Mouse (Mus musculus) heart, embryonic 11.5 days (tissue): ENCODE results near the gene Rab11a. TPM values are rescaled to one million over a fixed set of nuclear protein-coding genes. Genes with fewer than 3 reads are reported as not detected.

ENCODE experiments used
- ATAC-seq: fragments of 200-750 bp; cut with Nextera tagmentation; replicated peaks from 2 replicates; pipeline ENCODE4 v1.8.0; 2017; ENCODE audit warnings: moderate library complexity; ENCODE audit not compliant: insufficient number of reproducible peaks, low FRiP score, low TSS enrichment
- H3K27ac ChIP-seq: fragments of 300-500 bp; sonication (generic); 2 replicates; pipeline ENCODE4 v1.5.1; 2014; ENCODE audit warnings: mild to moderate bottlenecking, low read depth, low read length
- H3K27me3 ChIP-seq: fragments of 300-500 bp; sonication (generic); 2 replicates; pipeline ENCODE4 v1.6.1; 2014; ENCODE audit warnings: mild to moderate bottlenecking, low read length, mixed read lengths; ENCODE audit not compliant: control insufficient read depth, insufficient read depth
- H3K36me3 ChIP-seq: fragments of 300-500 bp; sonication (generic); 2 replicates; pipeline ENCODE4 v1.6.1; 2014; ENCODE audit warnings: mild to moderate bottlenecking, low read length, moderate library complexity, mixed read lengths; ENCODE audit not compliant: control insufficient read depth, insufficient read depth
- H3K4me1 ChIP-seq: fragments of 300-500 bp; sonication (generic); 2 replicates; pipeline ENCODE4 v1.6.1; 2014; ENCODE audit warnings: low read length; ENCODE audit not compliant: control insufficient read depth, insufficient read depth
- H3K4me2 ChIP-seq: fragments of 300-500 bp; sonication (generic); 2 replicates; pipeline ENCODE4 v1.6.1; 2014; ENCODE audit warnings: mild to moderate bottlenecking, moderate library complexity
- H3K4me3 ChIP-seq: fragments of 300-500 bp; sonication (generic); 2 replicates; pipeline ENCODE4 v1.5.1; 2014; ENCODE audit warnings: low read depth, low read length
- H3K9ac ChIP-seq: fragments of 300-500 bp; sonication (generic); 2 replicates; pipeline ENCODE4 v1.6.1; 2014; ENCODE audit warnings: mild to moderate bottlenecking, low read depth, low read length, moderate library complexity
- H3K9me3 ChIP-seq: fragments of 300-500 bp; sonication (generic); replicated peaks from 2 replicates; pipeline ENCODE4 v1.6.1; 2016; ENCODE audit warnings: low read length; ENCODE audit not compliant: control insufficient read depth
- WGBS: fragments of 180-500 bp; shearing (Covaris S2); extraction: QIAGEN DNeasy Blood & Tissue Kit; methylation state at CpG from one replicate; pipeline ENCODE4 v1.1.7; 2014; ENCODE audit not compliant: insufficient replicate concordance; 5-methylcytosine and 5-hydroxymethylcytosine counted together
- polyA plus RNA-seq: library from polyadenylated mRNA; unstranded; fragments of >200 nt; fragmentation: Nextera tagmentation; extraction: Ambion mirVana; gene quantifications from 2 replicates; pipeline ENCODE4 v1.2.1, GENCODE M21; 2014

Rab11a gene
- polyA plus RNA-seq, 1 experiment from 2014 or later, result 360 TPM

DNA sequence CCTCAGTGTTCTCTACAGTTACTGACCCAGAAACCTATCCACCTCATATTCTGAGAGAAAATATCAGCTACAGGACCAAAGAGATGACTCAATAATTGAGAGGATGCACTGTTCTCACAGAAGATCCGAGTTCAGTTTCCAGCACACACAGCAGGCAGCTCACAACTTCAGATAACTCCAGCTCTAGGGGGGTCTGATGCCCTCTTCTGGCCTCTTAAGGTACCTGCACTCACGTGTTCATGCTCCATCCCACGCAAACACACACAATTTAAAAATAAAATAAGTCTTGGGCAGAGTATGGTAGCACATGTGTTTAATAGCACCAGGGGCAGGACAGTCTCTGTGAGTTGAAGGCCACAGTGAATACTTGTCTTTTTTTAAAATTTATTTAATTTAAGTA is 28.6 kb upstream of the Rab11a start:
- Histone ChIP-seq H3K4me1 (peaks cover 7% of the 10 kb centered on the region), H3K4me2 (no peak overlapping the region), H3K9me3 (no peaks in the 10 kb centered on the region), H3K4me3 (no peak overlapping the region), H3K9ac (no peak overlapping the region), H3K36me3 (no peaks in the 10 kb centered on the region), H3K27me3 (no peaks in the 10 kb centered on the region), H3K27ac (no peak overlapping the region)
- 85% methylated on average over 3 of the region's 3 CpGs for WGBS
- ATAC-seq, result no peak

DNA sequence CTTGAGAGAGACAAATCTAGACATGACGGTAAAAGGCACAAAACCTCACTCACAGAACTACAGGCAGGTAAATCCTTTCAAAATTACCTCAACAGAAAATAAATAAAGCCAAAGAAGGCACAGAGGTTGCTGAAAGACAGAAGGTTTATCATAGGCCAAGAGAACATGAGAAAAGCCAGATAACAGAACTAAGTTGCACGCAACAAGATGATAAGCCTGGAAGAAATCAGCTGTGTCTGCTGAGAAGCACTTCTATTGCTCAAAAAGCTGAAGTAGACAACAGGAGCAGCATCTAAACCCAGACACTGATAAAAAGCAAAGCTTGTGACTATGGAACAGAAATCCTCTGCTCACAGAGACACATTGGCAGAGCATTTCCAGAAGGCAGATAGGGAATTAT is 27.3 kb upstream of the Rab11a start:
- no peak overlapping the region for H3K9ac ChIP-seq
- WGBS, result 41% methylated on average over 2 of the region's 2 CpGs
- no peak overlapping the region for H3K27ac ChIP-seq
- no peaks in the 10 kb centered on the region for H3K9me3 ChIP-seq
- no peak overlapping the region for H3K4me3 ChIP-seq
- no peaks in the 10 kb centered on the region for H3K27me3 ChIP-seq
- no peaks in the 10 kb centered on the region for H3K4me1 ChIP-seq
- no peaks in the 10 kb centered on the region for H3K36me3 ChIP-seq
- no peak overlapping the region for H3K4me2 ChIP-seq
- no peak for ATAC-seq

DNA sequence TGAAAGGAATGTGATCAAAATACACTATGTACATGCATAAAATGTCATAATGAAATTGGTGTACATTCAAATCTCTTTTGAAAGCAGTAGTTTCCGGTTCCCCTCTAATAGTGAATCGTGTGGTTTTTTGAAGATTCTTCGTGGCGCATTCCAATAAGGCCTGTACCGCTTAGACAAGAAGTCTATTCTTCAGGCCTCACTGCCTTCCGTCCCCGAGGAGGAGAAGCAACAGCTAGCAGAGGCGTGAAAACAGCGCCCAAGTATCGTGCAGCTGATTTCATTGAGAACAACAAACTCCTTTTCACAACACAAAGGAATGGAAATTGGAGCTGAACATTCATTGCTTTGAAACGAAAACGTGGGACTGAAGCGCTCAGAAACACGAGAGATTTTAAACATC is 20.5 kb upstream of the Rab11a start:
- Histone ChIP-seq H3K9ac (no peak overlapping the region), H3K4me1 (no peaks in the 10 kb centered on the region), H3K4me2 (no peak overlapping the region), H3K27ac (no peak overlapping the region), H3K36me3 (no peaks in the 10 kb centered on the region), H3K9me3 (no peaks in the 10 kb centered on the region), H3K27me3 (no peaks in the 10 kb centered on the region), H3K4me3 (no peak overlapping the region)
- no peak for ATAC-seq
- 85% methylated on average over 14 of the region's 14 CpGs for WGBS

DNA sequence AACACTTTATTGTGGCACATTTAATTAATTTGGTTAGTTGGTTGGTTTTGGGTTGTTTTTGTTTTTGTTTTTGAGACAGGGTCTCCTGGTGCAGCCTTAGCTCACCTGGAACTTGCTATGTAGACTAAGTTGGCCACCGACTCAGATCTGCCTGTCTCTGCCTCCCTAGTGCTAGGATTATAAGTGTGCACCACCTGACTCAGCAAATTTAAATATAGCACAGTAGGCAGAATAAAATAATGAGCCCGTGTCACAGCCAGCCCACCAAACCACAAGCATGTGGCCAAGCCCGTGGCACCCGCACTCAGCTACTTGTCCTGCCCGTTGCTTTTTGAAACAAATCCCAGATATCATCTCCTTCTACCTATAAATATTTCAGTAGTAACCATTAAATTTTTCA is 15.0 kb upstream of the Rab11a start:
- WGBS, result 89% methylated on average over 5 of the region's 5 CpGs
- Histone ChIP-seq H3K9ac (no peak overlapping the region), H3K4me1 (no peaks in the 10 kb centered on the region), H3K27me3 (no peaks in the 10 kb centered on the region), H3K9me3 (no peaks in the 10 kb centered on the region), H3K27ac (no peak overlapping the region), H3K4me3 (no peak overlapping the region), H3K36me3 (no peaks in the 10 kb centered on the region), H3K4me2 (no peak overlapping the region)
- no peak for ATAC-seq

DNA sequence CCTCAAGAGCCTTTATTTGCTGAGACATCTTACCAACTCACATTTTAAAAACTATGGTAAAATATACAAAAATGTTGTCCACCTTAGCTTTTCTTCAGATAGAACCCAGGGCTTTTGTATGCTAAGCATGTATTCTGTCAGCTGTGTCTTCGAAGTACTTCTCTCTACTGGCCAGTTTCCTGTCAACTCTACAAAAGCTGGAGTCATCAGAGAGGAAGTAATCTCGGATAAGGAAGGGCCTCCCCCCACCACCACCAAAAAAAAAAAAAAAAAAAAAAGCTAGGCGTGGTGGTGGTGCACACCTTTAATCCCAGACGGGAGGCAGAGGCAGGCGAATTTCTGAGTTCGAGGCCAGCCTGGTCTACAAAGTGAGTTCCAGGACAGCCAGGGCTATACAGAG is 11.8 kb upstream of the Rab11a start:
- H3K4me2 ChIP-seq, result no peak overlapping the region

DNA sequence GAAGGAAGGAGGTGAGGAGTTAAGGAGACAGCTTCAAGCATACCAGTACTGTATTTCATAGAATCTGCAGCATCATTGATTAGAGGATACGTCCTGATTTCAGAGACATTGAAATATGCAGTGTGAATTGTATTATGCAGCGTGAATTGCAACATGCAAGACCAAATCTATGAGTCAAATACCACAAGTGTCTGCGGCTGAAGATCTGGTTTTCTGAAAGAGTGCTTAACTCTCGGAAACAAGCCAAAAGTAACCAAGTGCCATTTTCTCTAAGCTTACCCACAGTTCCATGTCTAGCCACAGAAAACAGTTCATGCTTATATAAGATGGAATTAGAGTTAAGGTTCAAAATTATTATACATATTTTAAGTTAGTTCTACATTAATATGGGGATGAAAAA is 10.2 kb upstream of the Rab11a start:
- no peaks in the 10 kb centered on the region for H3K36me3 ChIP-seq
- H3K4me1 ChIP-seq, result no peaks in the 10 kb centered on the region
- H3K9ac ChIP-seq, result no peak overlapping the region
- WGBS, result 66% methylated on average over 4 of the region's 4 CpGs
- ATAC-seq, result no peak
- no peak overlapping the region for H3K4me2 ChIP-seq
- no peak overlapping the region for H3K4me3 ChIP-seq
- no peaks in the 10 kb centered on the region for H3K27me3 ChIP-seq
- no peaks in the 10 kb centered on the region for H3K9me3 ChIP-seq
- H3K27ac ChIP-seq, result no peak overlapping the region

More for the DNA sequence above, 11.8 kb upstream of the Rab11a start:
- H3K9ac ChIP-seq, result no peak overlapping the region
- WGBS, result 65% methylated on average over 6 of the region's 6 CpGs
- no peaks in the 10 kb centered on the region for H3K4me1 ChIP-seq
- H3K27me3 ChIP-seq, result no peaks in the 10 kb centered on the region
- no peak overlapping the region for H3K4me3 ChIP-seq
- H3K36me3 ChIP-seq, result no peaks in the 10 kb centered on the region
- no peak for ATAC-seq
- H3K27ac ChIP-seq, result no peak overlapping the region
- H3K9me3 ChIP-seq, result no peaks in the 10 kb centered on the region

DNA sequence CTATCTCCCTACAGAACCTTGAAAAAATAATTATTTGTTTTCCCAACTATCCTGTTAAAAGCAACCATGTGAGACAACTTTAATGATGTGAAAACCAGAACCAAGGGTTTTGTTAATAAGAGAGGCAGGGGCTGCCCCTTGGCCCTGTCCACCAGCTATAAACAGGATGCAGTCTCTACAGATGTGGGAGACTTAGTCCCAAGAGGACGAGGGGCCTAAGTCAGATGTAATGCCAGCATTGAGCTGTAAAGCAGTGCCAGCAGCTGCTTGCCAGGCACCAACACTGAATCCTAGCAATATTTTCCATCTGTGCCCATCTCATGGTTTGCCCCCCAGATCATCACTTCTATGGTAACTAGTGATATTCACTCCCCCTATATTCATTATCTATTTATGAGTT is 4.9 kb upstream of the Rab11a start:
- ATAC-seq, result no peak
- H3K27ac ChIP-seq, result no peak overlapping the region
- H3K4me1 ChIP-seq, result no peaks in the 10 kb centered on the region
- no peak overlapping the region for H3K4me3 ChIP-seq
- H3K9ac ChIP-seq, result no peak overlapping the region
- no peaks in the 10 kb centered on the region for H3K36me3 ChIP-seq
- no peak overlapping the region for H3K4me2 ChIP-seq
- 65% methylated on average over 1 of the region's 1 CpGs for WGBS
- H3K27me3 ChIP-seq, result no peaks in the 10 kb centered on the region
- H3K9me3 ChIP-seq, result no peaks in the 10 kb centered on the region

DNA sequence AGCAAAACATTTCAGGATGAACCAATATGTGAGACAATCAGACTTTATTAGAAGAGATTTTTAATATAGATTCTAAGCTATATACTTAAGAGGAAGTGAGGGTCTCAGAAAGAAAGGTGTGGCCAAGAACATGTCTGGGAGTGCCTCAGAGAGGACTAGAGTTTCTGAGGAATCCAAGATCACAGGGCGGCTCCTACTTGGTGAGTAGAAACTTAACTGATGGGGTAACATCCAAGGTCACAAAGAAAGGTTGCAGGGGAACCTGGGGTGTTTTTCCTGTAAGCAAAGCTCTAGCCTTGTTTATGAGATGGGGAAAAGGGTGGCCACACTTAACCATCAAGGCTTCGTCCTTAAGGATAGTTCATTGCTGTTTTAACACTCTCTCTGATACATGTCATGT is 1.4 kb upstream of the Rab11a start:
- WGBS, result 76% methylated on average over 2 of the region's 2 CpGs
- no peaks in the 10 kb centered on the region for H3K27me3 ChIP-seq
- no peak overlapping the region for H3K9ac ChIP-seq
- H3K27ac ChIP-seq, result no peak overlapping the region
- H3K4me2 ChIP-seq, result no peak overlapping the region
- no peaks in the 10 kb centered on the region for H3K36me3 ChIP-seq
- no peak overlapping the region for H3K4me3 ChIP-seq
- peaks cover 4% of the 10 kb centered on the region; the same call in 1 of the 2 replicates for H3K4me1 ChIP-seq
- ATAC-seq, result no peak
- H3K9me3 ChIP-seq, result no peaks in the 10 kb centered on the region

DNA sequence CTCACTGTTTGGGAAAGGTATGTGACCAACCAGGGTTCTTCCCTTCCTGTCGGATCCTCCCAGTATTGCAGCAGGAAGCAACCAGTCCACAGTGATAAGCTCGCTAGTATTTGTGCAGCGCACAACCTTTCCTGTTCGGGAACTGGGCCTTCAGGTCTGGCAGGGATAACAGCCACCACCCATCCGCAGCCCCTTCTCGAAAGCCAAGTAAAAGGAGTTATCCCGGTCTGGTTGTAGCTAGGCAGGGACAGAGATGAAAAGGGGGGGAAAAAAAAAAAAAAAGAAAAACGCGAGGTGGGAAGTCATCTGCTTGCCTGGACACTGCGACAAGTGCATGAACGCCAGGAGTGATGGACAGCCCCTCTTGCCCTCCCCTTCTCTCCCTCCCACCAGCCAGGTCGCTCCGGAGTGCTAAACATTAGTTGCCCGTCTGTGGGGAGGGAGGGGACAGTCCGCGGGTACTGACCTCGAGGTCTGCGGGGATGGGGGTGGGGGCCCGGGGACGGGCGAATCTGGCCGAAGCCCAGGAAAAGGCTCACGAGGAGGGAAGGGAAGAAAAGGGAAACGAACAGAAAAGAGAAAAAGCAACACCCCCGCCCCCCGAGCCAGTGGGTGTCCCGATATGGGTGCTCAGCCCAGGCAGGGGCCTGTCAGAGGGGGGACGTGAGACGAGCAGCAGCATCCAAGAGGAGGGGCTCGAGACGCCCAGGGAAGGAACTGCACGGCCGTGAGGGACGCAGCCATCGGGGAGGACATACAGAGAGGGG is 736 bp downstream of the Rab11a start:
- Histone ChIP-seq H3K36me3 (no peaks in the 10 kb centered on the region), H3K27ac (peak overlapping the region; percentile 96), H3K9me3 (no peaks in the 10 kb centered on the region), H3K9ac (peak overlapping the region; percentile 90), H3K27me3 (no peaks in the 10 kb centered on the region), H3K4me2 (peak overlapping the region; percentile 86), H3K4me3 (peak overlapping the region; percentile 91), H3K4me1 (peaks cover 4% of the 10 kb centered on the region; the same call in 1 of the 2 replicates)
- peak; percentile 67 for ATAC-seq
- 2% methylated on average over 34 of the region's 35 CpGs for WGBS
